9 mouse cellular contexts compared by ENCODE assay signal in genomic region chr11:34228758-34229364, GRCm38 (mm10). TPM values are rescaled to one million over a fixed set of nuclear protein-coding genes. Genes with fewer than 3 reads are reported as not detected.
DNase-seq lines count a peak whose midpoint lies in the region; ATAC-seq and TF ChIP-seq lines count a peak whose summit lies in the region.
"Had no signal": no experiment of that assay in that cellular context is flagged by ENCODE, and none has a peak within 500 bp of the region (broad histone marks: within the 10 kb centered on the region; RNA-seq: fewer than 3 reads in every experiment).

No protein-coding gene starts in this region.

- no peaks in the 10 kb centered on the region for H3K36me3 ChIP-seq in G1E (replicated peaks)
- H3K36me3 ChIP-seq in forebrain, embryonic 10.5 days (replicated peaks), result no peaks in the 10 kb centered on the region
- H3K36me3 ChIP-seq in hindbrain, embryonic 15.5 days, result no peaks in the 10 kb centered on the region

- no peaks in the 10 kb centered on the region for H3K27me3 ChIP-seq in G1E (ENCODE audit: insufficient read depth, low read length)
- no peaks in the 10 kb centered on the region for H3K27me3 ChIP-seq in forebrain, embryonic 10.5 days (ENCODE audit: poor library complexity, severe bottlenecking)
- no peaks in the 10 kb centered on the region for H3K27me3 ChIP-seq in hindbrain, embryonic 15.5 days

- no peak overlapping the region for H3K4me3 ChIP-seq in G1E (ENCODE audit: low read depth, low read length)
- H3K4me3 ChIP-seq in forebrain, embryonic 10.5 days, result no peak overlapping the region
- H3K4me3 ChIP-seq in hindbrain, embryonic 15.5 days, result no peak overlapping the region

- no peaks in the 10 kb centered on the region for H3K4me1 ChIP-seq in G1E (ENCODE audit: insufficient read depth, low read depth, low read length)
- H3K4me1 ChIP-seq in forebrain, embryonic 10.5 days, result 0 out of 2 replicates have a peak, but pooled peaks cover 3% of the 10 kb centered on the region
- H3K4me1 ChIP-seq in hindbrain, embryonic 15.5 days (replicated peaks), result no peaks in the 10 kb centered on the region

- H3K4me2 ChIP-seq in hindbrain, embryonic 15.5 days, result no peak overlapping the region

- H3K27ac ChIP-seq in forebrain, embryonic 10.5 days, result no peak overlapping the region
- no peak overlapping the region for H3K27ac ChIP-seq in hindbrain, embryonic 15.5 days (replicated peaks)

- H3K9me3 ChIP-seq in G1E (replicated peaks), result peaks cover 3% of the 10 kb centered on the region; the same call in 1 of the 2 replicates
- no peaks in the 10 kb centered on the region for H3K9me3 ChIP-seq in forebrain, embryonic 10.5 days
- H3K9me3 ChIP-seq in hindbrain, embryonic 15.5 days, result no peaks in the 10 kb centered on the region

- peak; percentile 57 for TF ChIP-seq CTCF in G1E (IDR thresholded peaks at IDR 0.05; ENCODE audit: low read depth, low read length)

- H3K9ac ChIP-seq in hindbrain, embryonic 15.5 days, result no peak overlapping the region

- ATAC-seq in G1E (ENCODE audit: extremely low read depth, insufficient number of reproducible peaks, low FRiP score, poor library complexity, severe bottlenecking), result no peak; the same call in 1 of the 2 replicates
- peak; percentile 48 for ATAC-seq in hindbrain, embryonic 15.5 days (ENCODE audit: low FRiP score, low read depth)
- peak; percentile 51 for ATAC-seq in megakaryocyte, adult 5-6 weeks (ENCODE audit: poor library complexity, severe bottlenecking)

- 48% methylated on average over 6 of the region's 6 CpGs for WGBS in forebrain, embryonic 10.5 days
- 42% methylated on average over 6 of the region's 6 CpGs for WGBS in hindbrain, embryonic 15.5 days

- DNase-seq in G1E (ENCODE audit: low spot score) (no peak), adipocyte (ENCODE audit: low spot score) (no peak)
- peak; percentile 69 for DNase-seq in brain, adult 2 months (ENCODE audit: low read depth, low spot score)
- DNase-seq in forebrain, embryonic 10.5 days (ENCODE audit: extremely low spot score, low spot score), result peak; percentile 73
- DNase-seq in layer of hippocampus, postnatal 36 days, result peak; percentile 58 to 70
- DNase-seq in right cerebral cortex, postnatal 25 days, result peak; percentile 73

RNA-seq across cellular contexts. Expression of gene Foxi1, which starts 21.0 kb away (rescaled TPM):
- total RNA-seq in G1E (2014; fragmentation: Nextera tagmentation) (not detected in 2 replicates), G1E (2017) (0.12 TPM in 1 of 2 replicates, not detected in the other)
- not detected in 2 replicates for polyA plus RNA-seq in G1E (2012)
- polyA plus RNA-seq in forebrain, embryonic 10.5 days (2016; fragmentation: Nextera tagmentation; extraction: Ambion mirVana), result not detected in 2 replicates
- polyA plus RNA-seq in hindbrain, embryonic 15.5 days (2015; fragmentation: Nextera tagmentation; extraction: Ambion mirVana), result not detected in 2 replicates
- not detected for total RNA-seq in layer of hippocampus, postnatal 36 days (2021)
- total RNA-seq in megakaryocyte, adult 5-6 weeks (2015), result not detected in 2 replicates
- total RNA-seq in megakaryocyte, adult 5-6 weeks (2017), result not detected in 2 replicates
- polyA plus RNA-seq: heart, embryonic 14.5 days had no signal

Comparison
In these comparisons a context has a peak if more than half of its experiments do, and no peak if none do; other contexts are left out.
1. DNase-seq: peak in brain, adult 2 months (single experiment), forebrain, embryonic 10.5 days (single experiment), layer of hippocampus, postnatal 36 days (2 of 2) and right cerebral cortex, postnatal 25 days (single experiment); none in G1E (single experiment) and adipocyte (single experiment).